Mouse (Mus musculus): ENCODE measurements around the gene Zfp872.
"Not testable (repeated sequence)": the region's sequence is repeated elsewhere in the genome, so short reads cannot be mapped to it uniquely, and the experiment has no call there.

The Zfp872 gene

DNA sequence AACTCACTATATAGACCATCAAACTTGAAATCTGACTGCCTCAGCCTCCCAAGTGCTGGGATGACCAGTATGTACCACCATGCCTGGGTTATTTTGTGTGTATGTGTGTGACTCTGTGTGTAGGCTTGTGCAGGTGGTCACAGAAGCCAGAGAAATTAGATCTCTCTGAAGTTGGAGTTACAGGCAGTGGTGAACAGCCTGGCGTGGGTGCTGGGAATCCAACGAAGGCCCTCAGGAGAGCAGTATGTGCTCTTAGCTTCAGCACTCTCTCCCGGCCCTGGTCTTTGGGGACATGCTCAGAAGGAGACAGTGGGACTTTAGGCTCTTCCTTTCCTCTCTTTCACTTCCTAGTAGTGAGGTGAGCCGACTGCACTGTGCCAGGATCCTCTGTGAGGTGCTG, 15.6 kb upstream of the Zfp872 start:
- DNase-seq, result no peak

DNA sequence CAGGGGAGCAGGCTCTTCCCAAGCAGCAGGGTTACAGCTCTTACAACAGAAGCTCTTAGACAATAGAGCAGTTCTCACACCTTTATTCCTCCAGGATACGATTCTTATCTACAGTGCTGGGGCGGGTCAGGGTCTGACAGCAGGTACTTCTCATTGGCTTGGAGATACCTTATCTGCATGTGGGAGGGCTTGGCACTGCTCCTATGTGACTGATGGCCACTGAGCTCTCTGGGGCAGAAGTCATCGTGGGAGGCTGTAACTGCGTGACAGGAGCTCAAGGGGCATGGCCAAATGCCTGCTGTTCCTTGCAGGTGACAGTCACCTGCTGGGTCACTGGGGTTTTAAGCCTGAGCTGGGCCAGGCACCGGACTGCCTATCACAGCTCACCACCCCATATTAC, 8.5 kb downstream of the Zfp872 start:
- no peak for DNase-seq

DNA sequence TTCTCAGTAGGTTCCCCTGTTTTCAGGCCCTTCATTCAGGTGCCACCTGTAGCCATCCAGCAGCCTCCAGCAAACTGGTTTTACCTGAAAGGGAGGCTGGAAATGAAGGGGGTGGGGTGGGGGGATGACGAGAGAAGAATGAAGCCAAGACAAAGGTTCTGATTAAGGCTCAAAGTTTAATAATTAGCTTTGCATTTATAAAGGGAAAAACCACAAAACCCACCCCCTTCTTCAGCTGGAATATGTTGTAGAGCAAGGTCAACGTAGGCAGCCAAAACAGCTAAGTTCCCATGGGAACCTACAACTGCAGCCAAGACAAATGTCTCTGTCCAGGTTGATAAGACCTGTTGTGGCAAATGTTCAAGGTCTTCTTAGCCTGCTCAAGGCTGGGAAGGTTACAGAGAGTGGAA, 25.9 kb downstream of the Zfp872 start:
- peak; percentile 14 for DNase-seq

DNA sequence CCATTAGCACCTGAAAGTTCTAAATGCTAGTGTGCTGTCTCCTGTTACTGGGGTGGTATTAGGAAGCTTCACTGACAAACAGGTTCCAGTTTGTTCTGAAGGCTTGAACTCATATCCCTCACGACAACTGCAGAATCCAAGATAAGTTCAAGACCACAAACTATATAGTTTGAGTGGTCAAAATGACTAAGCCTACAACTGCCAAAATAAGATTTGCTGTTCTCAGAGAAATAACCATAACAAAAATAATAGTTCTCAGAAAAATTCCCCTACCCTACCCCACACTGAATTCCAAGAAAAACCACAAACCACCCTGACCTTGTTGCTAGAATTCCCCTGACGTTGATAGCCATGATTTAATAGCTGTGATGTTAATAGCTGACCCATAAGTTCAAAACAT, 26.7 kb downstream of the Zfp872 start:
- no peak for DNase-seq

DNA sequence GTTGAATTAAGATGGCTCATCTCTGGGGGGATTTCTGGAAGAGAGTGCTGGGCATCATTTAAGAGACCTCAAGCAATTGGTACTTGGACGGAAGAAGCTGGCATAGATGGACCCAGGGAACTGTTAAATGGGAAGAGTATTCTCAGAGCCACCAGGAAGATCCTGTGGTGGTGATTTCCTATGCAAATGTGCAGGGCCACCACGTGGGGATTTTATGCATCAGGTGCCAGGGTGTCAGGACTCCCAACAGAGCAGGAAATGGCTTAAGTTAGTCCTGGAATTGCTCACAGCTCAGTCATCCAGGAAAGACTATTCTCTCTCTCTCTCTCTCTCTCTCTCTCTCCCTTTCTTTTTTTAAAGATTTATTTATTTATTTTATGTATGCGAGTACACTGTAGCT, 28.8 kb downstream of the Zfp872 start:
- no peak for DNase-seq

DNA sequence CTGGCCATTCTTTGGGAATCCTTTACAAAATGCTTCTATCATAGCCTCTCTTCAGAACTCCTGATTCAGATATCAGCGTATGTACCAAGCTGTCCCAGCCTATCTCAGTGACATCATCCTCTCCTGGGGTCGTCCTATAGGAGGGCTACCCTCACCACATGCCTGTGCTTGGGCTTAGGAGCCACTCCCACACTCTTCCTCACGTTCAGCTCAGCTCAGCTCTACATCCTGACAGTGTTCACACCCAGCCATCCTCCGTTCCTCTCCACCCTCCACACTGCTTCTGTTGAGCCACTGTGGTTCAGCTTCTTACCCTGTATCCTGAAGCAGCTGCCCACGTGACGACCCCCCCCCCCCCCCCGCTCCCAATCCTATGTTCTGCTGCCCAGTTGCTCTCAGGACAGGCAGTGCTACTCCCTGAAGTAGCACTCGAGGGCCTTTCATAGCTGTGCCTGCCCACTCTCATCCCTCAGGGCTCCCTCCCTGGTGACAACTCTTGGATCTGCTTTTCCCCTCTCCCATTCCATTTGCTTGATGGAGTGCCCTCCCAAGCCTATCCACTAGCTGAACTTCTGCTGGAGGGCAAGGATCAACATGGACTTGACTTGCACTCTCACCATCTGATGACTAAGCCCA, 30.1 kb downstream of the Zfp872 start:
- DNase-seq, result no peak

DNA sequence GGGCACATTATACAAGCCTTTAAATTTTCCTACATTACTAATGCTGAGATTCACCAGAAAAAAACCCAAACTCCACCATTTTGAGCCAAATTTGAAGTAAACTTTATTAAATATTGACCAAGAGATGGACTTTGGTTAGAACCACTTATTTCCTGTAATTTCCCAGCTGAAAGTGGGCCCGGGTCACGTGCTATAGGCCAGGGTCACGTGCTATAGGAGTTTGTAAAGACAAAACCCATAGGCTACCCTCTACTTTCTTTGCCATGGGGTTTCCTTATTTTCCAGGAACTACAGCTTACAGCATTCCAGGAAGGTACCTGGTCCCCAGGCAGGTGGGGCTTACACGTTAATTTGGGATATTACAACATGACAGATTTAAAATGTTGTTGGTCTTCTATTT, 36.2 kb downstream of the Zfp872 start:
- DNase-seq, result no peak

DNA sequence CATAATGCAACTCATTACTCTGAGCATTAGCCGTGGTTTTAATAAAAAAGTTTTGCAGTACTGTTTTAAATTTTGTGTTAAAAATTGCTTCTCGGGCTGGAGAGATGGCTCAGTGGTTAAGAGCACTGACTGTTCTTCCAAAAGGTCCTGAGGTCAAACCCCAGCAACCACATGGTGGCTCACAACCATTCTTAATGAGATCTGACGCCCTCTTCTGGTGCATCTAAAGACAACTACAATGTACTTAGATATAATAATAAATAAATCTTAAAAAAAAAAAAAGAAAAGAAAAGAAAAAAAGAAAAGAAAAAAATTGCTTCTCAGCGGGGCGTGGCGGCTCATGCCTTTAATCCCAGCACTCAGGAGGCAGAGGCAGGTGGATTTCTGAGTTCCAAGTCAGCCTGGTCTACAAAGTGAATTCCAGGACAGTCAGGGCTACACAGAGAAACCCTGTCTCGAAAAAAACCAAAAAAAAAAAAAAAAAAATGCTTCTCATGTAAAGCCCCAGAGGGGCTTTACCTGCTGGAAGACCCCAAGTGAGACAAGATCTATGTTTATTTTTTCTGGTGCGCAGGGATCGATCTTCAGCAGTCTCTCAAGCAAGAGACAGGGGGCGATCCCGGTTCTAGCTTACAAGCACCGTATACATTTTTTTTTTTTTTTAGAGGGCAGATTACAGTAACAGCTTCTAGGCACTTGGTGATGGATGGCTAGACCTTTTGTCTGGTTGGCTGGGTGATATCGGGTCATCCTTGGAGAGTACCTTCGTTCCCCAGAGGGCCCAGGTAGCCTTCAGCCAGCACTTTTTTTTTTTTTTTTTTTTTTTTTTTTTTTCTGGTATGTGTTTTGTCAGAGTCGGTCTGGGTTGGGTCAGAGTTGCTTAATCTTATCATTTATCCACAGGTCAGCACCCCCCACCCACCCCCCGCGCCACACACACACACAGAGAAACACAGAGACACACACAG, 36.9 kb downstream of the Zfp872 start:
- peak; percentile 32 for DNase-seq

DNA sequence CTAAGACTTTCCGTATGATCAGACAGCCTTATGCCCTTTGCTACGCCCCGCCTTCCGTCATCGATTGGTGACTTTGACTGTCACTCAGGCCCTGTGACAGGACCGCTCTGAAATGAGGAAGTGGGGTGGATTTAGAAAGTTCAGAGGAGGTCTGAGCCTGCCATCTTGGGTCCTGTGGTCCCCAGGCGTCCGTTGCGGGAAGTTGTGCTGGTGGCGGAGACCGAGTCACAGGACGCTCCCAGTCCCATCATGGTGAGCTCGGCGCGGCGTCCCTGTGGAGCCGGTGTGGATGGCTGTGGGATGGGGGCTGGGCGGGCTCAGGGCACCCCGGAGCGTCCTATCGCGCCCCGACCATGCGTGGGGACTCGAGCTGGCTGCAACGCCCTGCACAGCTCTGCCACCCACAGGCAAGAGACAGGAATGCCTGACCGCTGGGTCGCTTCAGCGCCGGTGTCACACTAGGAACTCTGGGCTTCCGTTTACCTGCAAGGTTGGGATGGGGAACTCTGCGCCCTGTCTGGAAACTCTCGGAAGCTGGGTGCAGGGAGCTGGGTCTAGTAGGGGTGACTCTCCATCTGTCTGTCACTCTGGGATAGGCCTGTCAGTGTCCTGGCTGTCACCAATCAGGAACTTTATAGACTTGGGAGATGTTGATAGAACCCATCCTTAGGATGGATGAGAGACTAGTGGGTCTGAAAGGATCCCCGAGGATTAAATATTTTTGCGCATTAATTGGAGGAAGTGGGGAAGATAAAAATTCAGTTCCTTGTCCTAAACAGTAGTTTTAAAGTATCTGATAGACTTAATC, 37.9 kb downstream of the Zfp872 start, which contains the start of gene Zfp809:
TSS of gene Zfp809 (plus strand) at position 134 of the 808 bp plus-strand sequence.
- peak; percentile 99 for DNase-seq

DNA sequence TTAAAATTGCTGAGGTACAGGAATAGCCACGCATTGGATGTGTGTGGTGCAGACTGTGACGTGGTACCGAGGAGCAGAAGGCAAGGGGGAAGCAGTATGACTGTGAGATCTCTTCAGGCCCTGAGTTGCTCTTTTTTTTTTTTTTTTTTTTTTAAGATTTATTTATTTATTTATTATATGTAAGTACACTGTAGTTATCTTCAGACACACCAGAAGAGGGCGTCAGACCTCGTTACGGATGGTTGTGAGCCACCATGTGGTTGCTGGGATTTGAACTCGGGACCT, 38.4 kb downstream of the Zfp872 start:
- DNase-seq, result not testable (repeated sequence)

DNA sequence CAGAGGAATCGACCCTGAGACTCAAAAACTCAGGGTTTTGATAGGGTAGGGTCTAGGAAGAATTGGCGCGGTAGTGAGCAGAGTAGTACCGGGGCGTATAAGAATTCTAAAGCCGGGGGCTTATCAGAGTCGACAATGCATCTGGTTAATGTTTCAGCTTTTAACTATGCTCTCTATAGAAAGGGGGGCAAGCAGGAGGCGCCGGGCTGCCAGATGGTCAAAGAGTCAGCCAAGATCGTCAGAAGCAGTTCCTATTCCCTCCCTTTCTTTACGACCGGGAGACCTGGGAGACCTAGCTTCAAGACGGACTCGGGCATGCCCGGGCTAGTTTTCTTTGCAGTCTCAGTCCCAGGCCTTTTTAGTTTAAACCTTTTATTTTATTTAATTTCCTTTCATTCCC, 39.0 kb downstream of the Zfp872 start:
- peak; percentile 67 for DNase-seq

DNA sequence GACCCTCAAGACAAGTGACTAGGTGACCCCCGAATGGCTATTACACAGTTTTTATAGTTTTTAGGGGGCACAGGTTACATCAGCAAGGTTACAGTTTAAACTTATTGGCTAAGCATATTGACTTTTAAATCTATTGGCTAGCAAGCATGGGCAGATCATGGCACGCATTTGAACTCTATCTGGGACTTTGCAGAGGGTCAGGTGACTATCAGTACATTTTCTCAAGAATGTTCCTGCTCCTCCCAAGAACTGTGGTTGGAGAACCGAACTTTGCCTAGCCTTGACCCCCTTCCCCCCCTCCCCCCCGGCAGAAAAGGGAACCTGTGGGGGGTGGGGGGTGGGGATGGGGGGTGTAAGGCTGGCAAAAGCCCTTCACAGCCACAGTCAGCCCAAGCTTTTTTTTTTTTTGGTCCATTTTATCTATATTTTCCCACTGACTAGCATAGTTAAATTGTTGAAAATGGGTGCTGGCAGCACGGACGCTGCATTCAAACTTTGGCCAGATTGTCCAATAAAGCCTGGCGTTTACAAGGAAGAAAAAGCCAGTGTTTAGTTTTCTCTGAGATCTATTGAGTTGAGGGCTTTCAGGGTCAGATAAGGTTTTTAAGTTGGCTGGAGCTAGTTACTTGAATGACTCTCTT, 41.6 kb downstream of the Zfp872 start:
- no peak for DNase-seq

DNA sequence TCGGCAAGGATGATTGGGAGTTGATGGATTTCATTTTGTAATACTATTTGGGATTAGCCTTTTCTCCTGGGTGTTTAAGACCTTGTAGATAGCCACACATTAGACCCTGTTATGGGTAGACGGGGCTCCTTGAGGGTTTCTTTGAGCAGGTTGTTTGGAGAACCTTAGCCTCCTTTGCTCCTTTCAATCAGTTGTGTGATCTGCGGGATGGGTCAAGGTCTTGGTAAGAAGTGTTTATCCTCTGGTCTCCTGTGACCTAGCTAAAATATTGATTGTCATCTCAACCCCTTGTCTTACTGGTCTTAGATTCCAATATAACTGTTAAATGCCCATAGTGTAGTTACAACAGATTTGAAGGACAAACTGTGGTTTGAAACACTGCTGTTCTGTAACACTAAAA, 42.2 kb downstream of the Zfp872 start:
- no peak for DNase-seq

DNA sequence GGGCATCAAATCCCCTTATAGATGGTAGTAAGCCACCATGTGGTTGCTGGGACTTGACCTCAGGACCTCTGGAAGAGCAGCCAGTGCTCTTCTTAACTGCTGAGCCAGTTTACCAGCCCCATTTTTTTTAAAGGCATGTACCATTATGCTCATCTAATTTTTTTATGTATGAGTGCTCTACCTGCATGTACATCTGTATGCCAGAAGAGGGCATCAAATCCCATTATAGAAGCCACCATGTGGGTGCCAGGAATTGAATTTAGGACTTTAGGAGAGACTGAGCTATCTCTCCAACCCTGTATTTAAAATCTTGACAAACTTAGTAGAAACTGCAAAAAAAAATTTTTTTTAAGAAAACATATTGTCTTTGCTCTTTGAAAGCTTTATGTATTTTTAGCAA, 42.7 kb downstream of the Zfp872 start:
- DNase-seq, result no peak

DNA sequence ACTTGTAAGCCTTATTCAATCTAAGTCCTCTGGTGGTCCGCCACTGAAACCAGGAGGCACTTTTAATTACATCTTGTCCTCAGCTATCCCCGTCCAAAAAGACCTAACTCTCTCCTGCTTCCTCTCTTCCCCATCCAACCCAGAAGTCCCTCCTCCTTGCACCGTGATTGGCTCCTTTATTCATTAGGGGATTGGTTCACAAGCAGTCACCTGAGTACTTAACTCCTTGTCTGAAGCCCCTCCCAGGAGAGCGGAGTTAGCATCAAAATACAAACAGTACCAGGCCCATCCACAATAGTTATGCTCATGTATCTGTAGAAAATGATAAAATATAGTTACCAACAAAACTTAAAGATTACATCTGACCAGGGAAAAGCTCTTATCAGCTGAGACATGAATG, 52.1 kb downstream of the Zfp872 start:
- no peak for DNase-seq

DNA sequence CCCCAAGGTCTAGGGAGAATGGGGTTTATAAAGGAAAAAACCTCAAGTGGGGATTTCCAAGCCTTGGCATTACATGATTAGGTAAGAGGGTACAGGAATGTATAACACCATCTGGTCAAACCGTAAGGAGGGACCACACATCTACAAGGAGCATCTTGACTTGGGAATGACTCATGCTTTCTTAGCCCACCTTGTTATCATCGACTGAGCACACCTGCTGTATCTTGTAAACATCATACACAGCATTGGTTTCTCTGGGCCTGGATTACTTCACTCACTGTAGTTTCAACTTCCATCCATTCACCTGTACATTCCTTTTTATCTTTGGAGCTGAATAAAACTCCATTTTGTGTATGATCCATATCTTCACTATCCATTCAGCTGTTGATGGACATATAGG, 56.4 kb downstream of the Zfp872 start:
- DNase-seq, result no peak

Measured in kidney, postnatal 14 days (tissue).